Mouse (Mus musculus) thymus, adult 2 months (tissue): ENCODE results near the gene Ehd2. TPM values are rescaled to one million over a fixed set of nuclear protein-coding genes. Genes with fewer than 3 reads are reported as not detected.

Experiments used
- DNase-seq: peaks from one replicate; pipeline ENCODE4 v3.0.0; 2021
- H3K27ac ChIP-seq: fragments of 200-500 bp; 2 replicates; pipeline ENCODE4 v1.5.1; 2012; ENCODE audit warnings: low read length, control low read depth; ENCODE audit not compliant: control insufficient read depth, insufficient read depth
- H3K27me3 ChIP-seq: fragments of 200-500 bp; 2 replicates; pipeline ENCODE4 v1.6.1; 2012; ENCODE audit warnings: mild to moderate bottlenecking, low read length, moderate library complexity, mixed read lengths; ENCODE audit not compliant: control insufficient read depth, insufficient read depth
- H3K36me3 ChIP-seq: fragments of 200-500 bp; 2 replicates; pipeline ENCODE4 v1.6.1; 2012; ENCODE audit warnings: mild to moderate bottlenecking, low read length, moderate library complexity; ENCODE audit not compliant: control insufficient read depth, insufficient read depth
- H3K4me1 ChIP-seq: fragments of 200-500 bp; replicated peaks from 2 replicates; pipeline ENCODE4 v1.6.1; 2012; ENCODE audit warnings: low read length; ENCODE audit not compliant: control insufficient read depth, insufficient read depth
- H3K4me3 ChIP-seq: fragments of 200-500 bp; 2 replicates; pipeline ENCODE4 v1.5.1; 2012; ENCODE audit warnings: mild to moderate bottlenecking, low read length, control low read depth, moderate library complexity; ENCODE audit not compliant: control insufficient read depth, insufficient read depth
- CTCF ChIP-seq: fragments of 200-500 bp; IDR thresholded peaks from 2 replicates; pipeline ENCODE4 v1.5.1; 2012; ENCODE audit warnings: mild to moderate bottlenecking, control low read depth, low read length, moderate library complexity, borderline replicate concordance; ENCODE audit not compliant: control insufficient read depth, poor library complexity, insufficient read depth; ENCODE audit errors: extremely low read depth
- POLR2A ChIP-seq: fragments of 200-500 bp; IDR thresholded peaks from 2 replicates; pipeline ENCODE4 v1.6.1; 2012; ENCODE audit warnings: mild to moderate bottlenecking, low read length, control low read depth, moderate library complexity; ENCODE audit not compliant: control insufficient read depth, poor library complexity, insufficient read depth; ENCODE audit errors: extremely low read depth
- WGBS: fragments of 180-500 bp; shearing (Covaris S2); methylation state at CpG from one replicate; pipeline ENCODE4 v1.1.7; 2018; 5-methylcytosine and 5-hydroxymethylcytosine counted together
- polyA plus RNA-seq: library from polyadenylated mRNA; depleted of rRNA; stranded (reverse); fragments of >200 nt; gene quantifications from 2 replicates; pipeline ENCODE4 v1.2.3, GENCODE M21; 2012

Ehd2 gene
- polyA plus RNA-seq, 1 experiment, result 17.4 TPM

- Histone ChIP-seq H3K36me3 (peaks cover under 1% of the 10 kb centered on the region; the same call in 1 of the 2 replicates), H3K4me3 (no peak overlapping the region), H3K27ac (no peak overlapping the region), H3K4me1 (peaks cover 25% of the 10 kb centered on the region), H3K27me3 (peaks cover 5% of the 10 kb centered on the region; the same call in 1 of the 2 replicates)
- DNase-seq, result peak; percentile 22
- WGBS, result 5% methylated on average over 7 of the region's 7 CpGs
- TF ChIP-seq POLR2A (no peak), CTCF (no peak)
These were observed 18.1 kb downstream of the Ehd2 start for GRCm38 (mm10) chr7:15949216-15949790.

DNA sequence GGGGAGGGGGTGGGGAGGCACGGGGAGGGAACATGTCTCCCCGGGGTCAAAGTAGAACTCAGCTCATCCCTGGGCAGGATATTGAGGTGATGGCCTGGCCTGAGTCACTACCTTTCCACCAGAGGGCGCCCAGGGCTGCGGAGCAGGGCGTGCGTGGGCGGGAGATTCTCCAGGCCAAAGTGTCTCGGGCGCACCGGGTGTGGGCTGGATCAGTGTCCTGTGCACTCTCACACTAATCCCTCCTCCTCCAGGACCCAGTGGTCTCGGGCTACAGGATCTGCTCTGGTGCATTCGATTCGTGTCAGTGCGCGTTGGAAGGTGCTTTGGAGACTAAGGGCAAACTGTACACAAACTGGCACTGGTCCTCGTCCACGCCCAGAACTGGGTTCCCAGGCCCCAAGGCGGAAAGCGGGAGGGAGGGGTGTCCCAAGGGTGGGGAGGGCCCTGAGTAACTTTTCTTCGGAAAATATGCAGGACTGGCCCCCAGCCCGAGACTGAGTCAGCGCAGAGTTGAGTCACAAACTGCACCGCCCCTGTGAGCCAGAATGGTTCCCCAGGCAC lies 18.9 kb downstream of the Ehd2 start:
- H3K27ac ChIP-seq, result no peak overlapping the region
- peaks cover 25% of the 10 kb centered on the region for H3K4me1 ChIP-seq
- WGBS, result under 1% methylated on average over 23 of the region's 23 CpGs
- peak overlapping the region; percentile 25 for H3K4me3 ChIP-seq
- TF ChIP-seq POLR2A (no peak), CTCF (peak; percentile 83)
- DNase-seq, result peak; percentile 80
- peaks cover 2% of the 10 kb centered on the region; the same call in 1 of the 2 replicates for H3K27me3 ChIP-seq
- peaks cover 9% of the 10 kb centered on the region for H3K36me3 ChIP-seq

DNA sequence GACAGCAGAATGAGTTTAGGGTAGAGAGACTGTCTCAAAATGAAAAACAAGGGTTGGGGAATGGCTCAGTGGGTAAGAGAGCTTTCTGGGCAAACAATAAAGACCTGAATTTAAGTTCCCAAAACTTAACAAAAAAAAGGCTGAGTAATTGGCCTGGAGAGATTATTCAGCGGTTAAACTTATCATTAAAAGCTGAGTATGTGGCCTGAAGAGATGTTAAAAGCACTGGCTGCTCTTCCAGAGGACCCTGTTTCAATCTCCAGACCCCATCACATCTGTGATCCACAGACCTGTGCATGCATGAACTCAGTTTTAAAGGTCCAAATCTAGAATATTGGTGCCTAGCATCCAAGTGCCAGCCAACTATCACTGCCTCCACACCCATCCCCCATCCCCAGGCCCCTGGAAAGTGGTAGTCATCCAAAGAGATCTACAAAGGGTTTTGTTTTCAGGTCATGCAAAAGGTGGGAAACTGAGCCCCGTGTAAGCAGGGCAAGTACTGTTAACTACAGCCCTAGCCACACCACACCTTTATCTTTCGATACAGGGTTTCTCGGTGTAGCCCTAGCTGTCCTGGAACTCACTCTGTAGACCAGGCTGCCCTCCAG lies 19.6 kb downstream of the Ehd2 start:
- H3K36me3 ChIP-seq, result peaks cover 16% of the 10 kb centered on the region
- WGBS, result 57% methylated on average over 4 of the region's 4 CpGs
- no peak overlapping the region for H3K27ac ChIP-seq

GRCm38 (mm10) chr7:15945721-15946536 lies 21.4 kb downstream of the Ehd2 start, which contains the start of gene Nop53:
Gene Nop53 (minus strand): TSS chr7:15946074.
- peak; percentile 85 for DNase-seq
- H3K36me3 ChIP-seq, result peaks cover 34% of the 10 kb centered on the region
- TF ChIP-seq POLR2A (peak; percentile 60; the same call in 1 of the 2 replicates), CTCF (no peak)
- peaks cover 25% of the 10 kb centered on the region for H3K4me1 ChIP-seq
- WGBS, result 2% methylated on average over 59 of the region's 59 CpGs
- peak within 1 kb of the TSS; percentile 92 for H3K4me3 ChIP-seq
- no peaks in the 10 kb centered on the region for H3K27me3 ChIP-seq
- peak within 1 kb of the TSS; percentile 71 for H3K27ac ChIP-seq

More for the DNA sequence above, 19.6 kb downstream of the Ehd2 start:
- no peak for TF ChIP-seq CTCF
- TF ChIP-seq POLR2A, result no peak
- DNase-seq, result no peak
- Histone ChIP-seq H3K4me1 (peaks cover 25% of the 10 kb centered on the region), H3K27me3 (no peaks in the 10 kb centered on the region), H3K4me3 (no peak overlapping the region)

GRCm38 (mm10) chr7:15945211-15945610 lies 22.2 kb downstream of the Ehd2 start:
- TF ChIP-seq POLR2A, result no peak
- TF ChIP-seq CTCF, result no peak
- H3K27ac ChIP-seq, result no peak overlapping the region
- peaks cover 20% of the 10 kb centered on the region for H3K4me1 ChIP-seq
- peaks cover 41% of the 10 kb centered on the region for H3K36me3 ChIP-seq
- H3K27me3 ChIP-seq, result no peaks in the 10 kb centered on the region
- H3K4me3 ChIP-seq, result peak overlapping the region; percentile 92
- DNase-seq, result no peak
- whole genome bisulfite sequencing, result 10% methylated on average over 8 of the region's 8 CpGs

DNA sequence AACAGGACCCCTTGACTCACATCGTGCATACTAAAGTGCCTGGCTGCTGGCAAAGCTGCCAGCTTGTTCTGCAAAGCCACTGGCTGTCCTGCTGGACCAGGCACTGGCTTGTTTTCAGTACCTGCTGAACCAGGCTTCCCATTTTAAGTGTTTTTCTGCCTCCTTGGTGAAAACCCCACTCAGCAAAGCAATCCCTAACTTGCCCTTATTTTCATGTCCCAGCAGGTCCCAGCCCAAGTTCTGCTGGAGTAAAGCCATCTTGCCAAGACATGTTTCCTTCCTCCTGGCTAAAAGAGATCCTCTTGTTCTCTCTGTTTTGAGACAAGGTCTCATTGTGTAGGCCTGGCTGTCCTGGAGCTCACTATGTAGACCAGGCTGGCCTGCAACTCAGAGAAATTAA lies 23.1 kb downstream of the Ehd2 start:
- WGBS, result 96% methylated on average over 1 of the region's 1 CpGs
- Histone ChIP-seq H3K4me3 (no peak overlapping the region), H3K27me3 (no peaks in the 10 kb centered on the region), H3K27ac (no peak overlapping the region), H3K4me1 (peaks cover 13% of the 10 kb centered on the region), H3K36me3 (peaks cover 50% of the 10 kb centered on the region)
- TF ChIP-seq CTCF (no peak), POLR2A (no peak)
- DNase-seq, result no peak
